Mouse (Mus musculus) lung, adult 2 months (tissue): Measurements from ENCODE around the gene Gm17332. TPM values are rescaled to one million over a fixed set of nuclear protein-coding genes. Genes with fewer than 3 reads are reported as not detected.
"Not testable (repeated sequence)": the region's sequence is repeated elsewhere in the genome, so short reads cannot be mapped to it uniquely, and the experiment has no call there.

Source experiments
- DNase-seq: peaks from one replicate; pipeline ENCODE4 v3.0.0; 2022
- H3K4me1 ChIP-seq: fragments of 200-500 bp; 2 replicates; pipeline ENCODE4 v1.6.1; 2011; ENCODE audit warnings: low read length; ENCODE audit not compliant: control insufficient read depth, insufficient read depth
- H3K4me3 ChIP-seq: fragments of 200-500 bp; replicated peaks from 2 replicates; pipeline ENCODE3; 2011; ENCODE audit warnings: low read depth, mild to moderate bottlenecking, control low read depth, low read length; ENCODE audit errors: extremely low read depth
- CTCF ChIP-seq: fragments of 200-500 bp; IDR thresholded peaks from 2 replicates; pipeline ENCODE4 v1.5.1; 2011; ENCODE audit warnings: mild to moderate bottlenecking, low read length, control low read depth; ENCODE audit not compliant: insufficient read depth
- POLR2A ChIP-seq: fragments of 200-500 bp; IDR thresholded peaks from 2 replicates; pipeline ENCODE4 v1.6.1; 2011; ENCODE audit warnings: low read depth, mild to moderate bottlenecking, control low read depth, low read length, borderline replicate concordance; ENCODE audit errors: extremely low read depth
- WGBS: fragments of 180-500 bp; shearing (Covaris S2); methylation state at CpG from one replicate; pipeline ENCODE4 v1.1.7; 2018; 5-methylcytosine and 5-hydroxymethylcytosine counted together
- polyA plus RNA-seq: library from polyadenylated mRNA; depleted of rRNA; stranded (reverse); fragments of >200 nt; gene quantifications from 2 replicates; pipeline ENCODE4 v1.2.3, GENCODE M21; 2012; rRNA removed

Gm17332 gene
- polyA plus RNA-seq, 1 experiment: not detected

DNA sequence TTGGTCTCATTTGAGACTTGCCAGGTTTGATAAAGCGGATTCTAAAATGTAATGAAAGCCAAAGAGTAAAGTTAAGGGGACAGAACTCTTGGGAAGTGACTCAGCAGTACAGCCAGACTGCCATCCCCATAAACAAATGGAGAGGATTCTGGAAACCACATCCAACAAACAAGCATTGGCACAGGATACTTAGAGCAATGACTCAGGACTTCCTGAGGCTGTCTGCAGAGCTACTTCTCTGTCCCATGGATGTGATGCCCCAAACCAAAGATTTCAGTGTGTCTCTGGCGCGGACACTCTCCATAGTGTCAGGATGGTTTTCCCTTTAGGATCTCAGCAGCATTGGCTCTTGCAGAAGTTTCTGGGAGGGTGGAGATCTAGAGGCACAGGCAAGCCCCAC lies 25.2 kb downstream of the Gm17332 start:
- TF ChIP-seq POLR2A (no peak), CTCF (no peak)
- H3K4me3 ChIP-seq: no peak overlapping the region
- H3K4me1 ChIP-seq: no peaks in the 10 kb centered on the region
- DNase-seq: no peak
- WGBS: 81% methylated on average over 3 of the region's 3 CpGs

DNA sequence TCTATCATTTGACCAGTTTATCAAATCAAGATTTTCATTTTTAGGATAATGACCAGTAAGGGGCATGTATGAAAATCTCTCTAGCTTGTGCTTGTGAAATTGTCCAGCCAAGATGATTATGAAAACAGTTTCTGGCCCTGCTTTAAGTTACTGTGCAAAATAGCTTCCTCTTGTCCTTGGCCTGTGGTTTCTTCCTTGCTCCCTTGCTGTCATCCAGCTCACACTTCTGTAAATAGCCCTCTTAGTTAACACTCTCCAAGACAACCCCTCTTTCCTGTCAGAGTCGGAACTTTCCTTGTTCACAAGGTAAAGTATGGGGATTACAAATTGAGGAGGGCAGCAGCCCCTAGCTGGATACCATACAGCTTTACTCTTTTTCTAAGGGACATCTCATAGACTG lies 43.9 kb downstream of the Gm17332 start:
- not testable (repeated sequence) for DNase-seq, H3K4me1 ChIP-seq, H3K4me3 ChIP-seq
- 32% methylated on average over 1 of the region's 1 CpGs for WGBS

DNA sequence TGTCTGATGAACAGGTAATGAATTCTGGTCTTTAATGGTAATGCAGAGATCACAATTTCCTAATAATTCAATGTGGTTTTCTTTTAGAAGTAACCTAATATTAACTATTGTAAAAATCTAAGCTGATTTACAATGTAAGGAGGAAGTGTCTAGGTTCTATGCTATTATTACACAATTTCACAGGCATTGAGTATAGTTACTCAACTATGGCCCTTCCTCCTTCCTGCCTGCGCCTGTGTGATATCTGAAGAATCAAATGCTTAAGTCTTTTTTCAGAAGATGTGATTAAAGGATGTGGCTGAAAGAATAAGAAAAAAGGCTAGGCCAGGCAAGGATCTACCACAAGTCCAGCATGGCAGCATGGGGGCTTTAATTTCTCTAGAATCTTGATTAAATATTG lies 47.4 kb downstream of the Gm17332 start:
- H3K4me1 ChIP-seq, H3K4me3 ChIP-seq, DNase-seq: not testable (repeated sequence)
- 81% methylated on average over 1 of the region's 1 CpGs for WGBS

DNA sequence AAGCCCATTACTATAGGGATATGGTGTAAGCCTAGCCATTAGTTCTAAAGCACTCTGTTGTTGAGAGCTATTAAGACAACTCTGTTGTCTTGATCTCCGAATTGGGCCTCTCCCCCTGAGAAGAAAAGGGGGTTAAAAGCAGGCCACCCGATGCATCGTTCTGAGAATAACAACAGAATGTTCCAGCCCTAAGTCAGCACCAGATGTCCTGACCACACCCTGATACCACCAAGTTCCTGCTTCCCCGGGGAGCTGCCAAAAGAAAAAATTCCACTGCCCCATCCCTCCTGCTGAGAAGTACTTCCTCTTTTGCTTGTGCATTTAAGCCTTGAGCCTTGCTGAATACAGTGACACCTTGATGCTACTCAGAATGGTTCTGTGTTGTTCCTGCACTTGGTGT lies 48.5 kb downstream of the Gm17332 start:
- DNase-seq, H3K4me3 ChIP-seq, H3K4me1 ChIP-seq: not testable (repeated sequence)
- 53% methylated on average over 4 of the region's 4 CpGs for WGBS

Other genes with a start within 250 kb of the Gm17332 start
- 16.3 and 22.0 TPM in 2 replicates for gene Erlec1, start 228.1 kb downstream of the Gm17332 start, polyA plus RNA-seq
- 1.6 and 1.8 TPM in 2 replicates for gene Chac2, start 196.1 kb downstream of the Gm17332 start, polyA plus RNA-seq
- 1.8 and 2.1 TPM in 2 replicates for gene Stc2, start 187.6 kb upstream of the Gm17332 start, polyA plus RNA-seq